Mouse (Mus musculus): ENCODE measurements around the gene Sec16a. TPM values are rescaled to one million over a fixed set of nuclear protein-coding genes. Genes with fewer than 3 reads are reported as not detected.
"Not testable (repeated sequence)": the region's sequence is repeated elsewhere in the genome, so short reads cannot be mapped to it uniquely, and the experiment has no call there.

The Sec16a gene
- polyA plus RNA-seq, 1 experiment from 2014 or later, result 21.4 TPM

DNA sequence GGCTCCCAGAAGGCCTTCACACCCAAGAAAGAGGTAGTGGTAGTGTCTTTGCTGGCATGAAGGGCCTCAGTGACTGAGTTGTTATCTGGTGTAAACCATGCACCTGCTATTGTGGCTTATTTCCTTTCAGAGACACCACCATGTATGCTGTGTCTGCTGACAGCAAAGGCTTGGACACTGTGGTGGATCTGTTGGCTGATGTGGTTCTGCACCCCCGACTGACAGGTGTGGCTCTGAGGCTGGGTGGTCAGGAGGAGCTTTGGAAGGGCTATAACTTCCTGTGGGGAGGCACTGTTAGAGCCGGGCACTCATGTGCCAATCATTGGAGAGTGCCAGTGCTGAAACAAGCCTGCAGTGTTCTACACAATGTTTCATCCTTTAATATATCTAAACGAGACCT, 54.1 kb downstream of the Sec16a start:
- 84% methylated on average over 3 of the region's 3 CpGs for WGBS
- Histone ChIP-seq H3K9me3 (replicated peaks) (no peaks in the 10 kb centered on the region), H3K27ac (replicated peaks) (no peak overlapping the region), H3K27me3 (ENCODE audit: low read depth, poor library complexity, severe bottlenecking) (no peaks in the 10 kb centered on the region), H3K4me1 (peaks cover 28% of the 10 kb centered on the region), H3K4me3 (no peak overlapping the region), H3K36me3 (peaks cover 79% of the 10 kb centered on the region)
- no peak for DNase-seq (ENCODE audit: low spot score)

DNA sequence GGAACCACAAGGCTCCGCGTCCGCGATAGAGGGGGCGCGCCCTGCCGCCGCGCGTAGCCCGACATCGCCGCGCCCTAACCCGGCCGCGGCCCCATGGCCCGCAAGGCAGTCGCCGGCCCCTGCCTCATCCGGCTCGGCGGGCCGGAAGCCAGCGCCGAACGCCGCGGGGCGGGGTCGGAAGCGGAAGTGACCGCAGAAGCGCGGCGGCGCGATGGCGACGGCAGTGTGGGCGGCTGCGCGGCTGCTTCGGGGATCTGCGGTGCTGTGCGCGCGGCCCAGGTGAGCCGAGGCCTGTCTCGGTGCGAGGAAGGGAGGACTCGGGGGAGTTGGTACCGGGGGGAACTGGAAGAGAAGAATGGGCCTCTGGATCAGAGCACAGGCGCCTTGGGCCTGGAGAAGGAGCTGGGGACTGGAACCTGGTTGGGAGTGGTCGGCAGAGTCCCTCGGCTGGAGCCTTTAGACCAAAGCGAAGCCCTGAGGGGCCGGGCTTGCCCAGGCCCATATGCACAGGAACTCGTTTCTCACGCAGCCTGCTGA, 55.8 kb downstream of the Sec16a start, which contains the start of the genes Entr1 and Pmpca:
Gene Entr1, minus strand, starts transcription at position 163 of the 537 bp plus-strand sequence.
Gene Pmpca, plus strand, starts transcription at position 186 of the 537 bp plus-strand sequence.
- H3K27me3 ChIP-seq (ENCODE audit: low read depth, poor library complexity, severe bottlenecking), result no peaks in the 10 kb centered on the region
- WGBS, result under 1% methylated on average over 60 of the region's 60 CpGs
- DNase-seq (ENCODE audit: low spot score), result peak; percentile 82
- peak within 1 kb of the TSS; percentile 74 for H3K4me3 ChIP-seq
- peaks cover 28% of the 10 kb centered on the region for H3K4me1 ChIP-seq
- peaks cover 79% of the 10 kb centered on the region for H3K36me3 ChIP-seq
- H3K27ac ChIP-seq (replicated peaks), result peak within 1 kb of the TSS; percentile 90
- H3K9me3 ChIP-seq (replicated peaks), result no peaks in the 10 kb centered on the region

GRCm38 (mm10) chr2:26388682-26389153, 56.3 kb downstream of the Sec16a start:
- Histone ChIP-seq H3K36me3 (peaks cover 79% of the 10 kb centered on the region), H3K27me3 (ENCODE audit: low read depth, poor library complexity, severe bottlenecking) (no peaks in the 10 kb centered on the region), H3K9me3 (replicated peaks) (no peaks in the 10 kb centered on the region), H3K4me3 (peak overlapping the region; percentile 74), H3K27ac (replicated peaks) (peak overlapping the region; percentile 90), H3K4me1 (peaks cover 28% of the 10 kb centered on the region)
- under 1% methylated on average over 45 of the region's 45 CpGs for WGBS
- no peak for DNase-seq (ENCODE audit: low spot score)

DNA sequence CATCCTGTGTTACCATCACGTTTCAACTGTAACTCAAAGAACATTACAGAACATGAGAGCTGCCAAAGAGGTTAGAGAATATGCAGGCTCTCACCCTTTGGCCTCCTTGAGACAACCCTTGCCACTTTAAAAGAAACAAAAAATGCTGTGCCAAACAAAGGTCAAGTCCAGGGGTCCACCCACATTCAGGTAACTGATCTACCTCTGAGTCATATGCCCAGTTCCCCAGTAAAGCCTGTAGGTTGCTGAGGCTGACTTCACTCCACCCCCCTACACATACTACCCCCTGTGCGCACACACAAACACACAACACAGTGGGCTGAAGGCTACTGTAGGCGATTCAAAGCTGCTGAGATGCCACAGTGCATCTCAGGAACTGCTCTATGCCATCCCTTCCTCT, 57.3 kb downstream of the Sec16a start:
- Histone ChIP-seq H3K27me3 (ENCODE audit: low read depth, poor library complexity, severe bottlenecking) (no peaks in the 10 kb centered on the region), H3K4me1 (peaks cover 28% of the 10 kb centered on the region), H3K27ac (replicated peaks) (no peak overlapping the region), H3K36me3 (peaks cover 79% of the 10 kb centered on the region), H3K9me3 (replicated peaks) (no peaks in the 10 kb centered on the region), H3K4me3 (peak overlapping the region; percentile 74)
- WGBS, result 92% methylated on average over 3 of the region's 3 CpGs
- no peak for DNase-seq (ENCODE audit: low spot score)

GRCm38 (mm10) chr2:26380871-26381270, 64.1 kb downstream of the Sec16a start:
- Histone ChIP-seq H3K36me3 (peaks cover 75% of the 10 kb centered on the region), H3K27ac (replicated peaks) (peak overlapping the region; percentile 83), H3K4me1 (peaks cover 19% of the 10 kb centered on the region), H3K4me3 (peak overlapping the region; percentile 87)
- not testable (repeated sequence) for H3K9me3 ChIP-seq (replicated peaks); H3K27me3 ChIP-seq (ENCODE audit: low read depth, poor library complexity, severe bottlenecking); DNase-seq (ENCODE audit: low spot score)
- 46% methylated on average over 4 of the region's 6 CpGs for WGBS

- peaks cover 19% of the 10 kb centered on the region for H3K4me1 ChIP-seq
- peak within 1 kb of the TSS; percentile 83 for H3K27ac ChIP-seq (replicated peaks)
- peak; percentile 85 for DNase-seq (ENCODE audit: low spot score)
- under 1% methylated on average over 38 of the region's 38 CpGs for WGBS
- H3K36me3 ChIP-seq, result peaks cover 75% of the 10 kb centered on the region
- H3K9me3 ChIP-seq (replicated peaks), result no peaks in the 10 kb centered on the region
- peak within 1 kb of the TSS; percentile 87 for H3K4me3 ChIP-seq
- H3K27me3 ChIP-seq (ENCODE audit: low read depth, poor library complexity, severe bottlenecking), result no peaks in the 10 kb centered on the region
These were observed 64.8 kb downstream of the Sec16a start, which contains the start of gene Snapc4 for GRCm38 (mm10) chr2:26380131-26380771. Gene Snapc4 (minus strand): TSS chr2:26380653.

DNA sequence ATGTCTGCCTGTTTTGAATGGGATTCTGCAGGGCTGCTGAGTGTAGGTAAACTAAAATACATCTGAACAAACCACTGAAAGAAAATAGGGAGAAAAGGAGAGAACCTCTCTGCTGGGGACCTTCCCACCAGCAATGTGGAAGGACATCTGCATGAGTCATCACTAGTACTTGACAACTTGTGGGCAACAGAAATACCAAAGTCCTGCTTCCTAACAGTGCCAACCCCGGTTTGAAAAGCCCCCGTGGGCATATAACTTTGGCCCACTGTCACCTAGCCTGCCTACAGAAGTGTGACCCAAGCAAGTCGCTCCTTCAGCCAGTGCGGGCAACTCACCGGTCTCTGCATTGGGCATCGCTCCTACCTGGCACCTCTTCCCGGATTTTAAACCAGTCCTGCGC, 72.6 kb downstream of the Sec16a start:
- Histone ChIP-seq H3K36me3 (peaks cover 100% of the 10 kb centered on the region), H3K4me3 (no peak overlapping the region), H3K4me1 (no peaks in the 10 kb centered on the region), H3K9me3 (replicated peaks) (no peaks in the 10 kb centered on the region), H3K27me3 (ENCODE audit: low read depth, poor library complexity, severe bottlenecking) (no peaks in the 10 kb centered on the region), H3K27ac (replicated peaks) (no peak overlapping the region)
- WGBS, result 97% methylated on average over 8 of the region's 8 CpGs
- no peak for DNase-seq (ENCODE audit: low spot score)

DNA sequence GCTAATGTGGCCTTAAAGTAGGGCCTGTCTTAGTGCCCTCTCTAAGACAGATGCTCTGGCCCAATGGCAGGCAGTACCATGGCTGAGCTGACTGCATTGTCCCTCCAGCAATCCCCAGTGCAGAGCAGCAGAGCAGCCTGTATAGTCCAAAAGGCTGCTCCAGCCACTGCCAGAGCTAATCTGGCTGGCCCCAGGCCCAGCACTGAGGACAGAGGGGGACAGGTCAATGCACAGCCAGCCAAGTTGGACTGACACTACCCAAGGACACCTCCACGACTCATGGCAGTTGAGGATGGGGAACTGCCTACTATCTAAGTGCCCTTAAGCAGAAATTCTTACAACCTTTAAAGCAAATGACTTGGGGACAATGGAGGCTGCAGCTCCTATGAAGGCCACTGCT, 76.4 kb downstream of the Sec16a start:
- no peaks in the 10 kb centered on the region for H3K4me1 ChIP-seq
- H3K27ac ChIP-seq (replicated peaks), result no peak overlapping the region
- no peaks in the 10 kb centered on the region for H3K9me3 ChIP-seq (replicated peaks)
- H3K36me3 ChIP-seq, result peaks cover 100% of the 10 kb centered on the region
- H3K27me3 ChIP-seq (ENCODE audit: low read depth, poor library complexity, severe bottlenecking), result no peaks in the 10 kb centered on the region
- H3K4me3 ChIP-seq, result no peak overlapping the region
- WGBS, result 84% methylated on average over 1 of the region's 1 CpGs
- no peak for DNase-seq (ENCODE audit: low spot score)

- H3K9me3 ChIP-seq (replicated peaks), result no peaks in the 10 kb centered on the region
- H3K4me3 ChIP-seq, result no peak overlapping the region
- H3K4me1 ChIP-seq, result no peaks in the 10 kb centered on the region
- H3K36me3 ChIP-seq, result peaks cover 100% of the 10 kb centered on the region
- H3K27ac ChIP-seq (replicated peaks), result no peak overlapping the region
- 91% methylated on average over 6 of the region's 6 CpGs for WGBS
- no peak for DNase-seq (ENCODE audit: low spot score)
- H3K27me3 ChIP-seq (ENCODE audit: low read depth, poor library complexity, severe bottlenecking), result no peaks in the 10 kb centered on the region
These were observed 77.1 kb downstream of the Sec16a start for GRCm38 (mm10) chr2:26367911-26368310.

GRCm38 (mm10) chr2:26364738-26365465, 80.1 kb downstream of the Sec16a start:
- H3K27ac ChIP-seq (replicated peaks), result no peak overlapping the region
- H3K9me3 ChIP-seq (replicated peaks), result no peaks in the 10 kb centered on the region
- peaks cover 79% of the 10 kb centered on the region for H3K36me3 ChIP-seq
- no peak for DNase-seq (ENCODE audit: low spot score)
- WGBS, result 89% methylated on average over 10 of the region's 10 CpGs
- no peaks in the 10 kb centered on the region for H3K27me3 ChIP-seq (ENCODE audit: low read depth, poor library complexity, severe bottlenecking)
- H3K4me3 ChIP-seq, result no peak overlapping the region
- no peaks in the 10 kb centered on the region for H3K4me1 ChIP-seq

GRCm38 (mm10) chr2:26363481-26363880, 81.5 kb downstream of the Sec16a start:
- no peak for DNase-seq (ENCODE audit: low spot score)
- Histone ChIP-seq H3K36me3 (peaks cover 64% of the 10 kb centered on the region), H3K4me3 (no peak overlapping the region), H3K27ac (replicated peaks) (no peak overlapping the region), H3K27me3 (ENCODE audit: low read depth, poor library complexity, severe bottlenecking) (no peaks in the 10 kb centered on the region), H3K9me3 (replicated peaks) (no peaks in the 10 kb centered on the region), H3K4me1 (no peaks in the 10 kb centered on the region)
- WGBS, result 85% methylated on average over 5 of the region's 5 CpGs

- no peaks in the 10 kb centered on the region for H3K27me3 ChIP-seq (ENCODE audit: low read depth, poor library complexity, severe bottlenecking)
- H3K4me3 ChIP-seq, result no peak overlapping the region
- H3K4me1 ChIP-seq, result no peaks in the 10 kb centered on the region
- H3K36me3 ChIP-seq, result peaks cover 60% of the 10 kb centered on the region
- no peak for DNase-seq (ENCODE audit: low spot score)
- WGBS, result 85% methylated on average over 5 of the region's 5 CpGs
- no peaks in the 10 kb centered on the region for H3K9me3 ChIP-seq (replicated peaks)
- H3K27ac ChIP-seq (replicated peaks), result no peak overlapping the region
These were observed 82.0 kb downstream of the Sec16a start for GRCm38 (mm10) chr2:26362991-26363390.

DNA sequence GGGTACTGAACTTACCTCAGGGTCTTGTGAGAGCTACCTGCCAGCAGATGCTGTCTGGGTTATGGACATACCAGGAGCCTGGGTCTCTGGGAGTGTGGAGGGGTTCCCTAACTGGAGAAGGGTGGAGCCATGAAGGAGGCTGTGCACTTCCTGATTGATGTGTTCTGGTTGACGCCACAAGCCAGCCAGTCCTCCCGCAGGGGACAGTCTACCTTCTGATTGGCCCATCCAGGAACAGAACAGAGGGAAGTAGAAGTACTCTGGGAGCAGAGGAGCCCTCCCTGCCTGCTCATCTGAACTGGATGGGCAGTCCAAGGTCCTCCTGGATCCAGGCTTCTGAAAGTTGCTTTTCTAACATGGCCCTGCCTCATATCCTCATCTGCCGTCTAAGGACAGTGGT, 84.2 kb downstream of the Sec16a start, which contains the start of gene Card9:
Gene Card9, minus strand, starts transcription at position 147 of the 400 bp plus-strand sequence.
- Histone ChIP-seq H3K4me3 (no peak within 1 kb of the TSS), H3K9me3 (replicated peaks) (no peaks in the 10 kb centered on the region), H3K27me3 (ENCODE audit: low read depth, poor library complexity, severe bottlenecking) (no peaks in the 10 kb centered on the region), H3K36me3 (peaks cover 37% of the 10 kb centered on the region), H3K27ac (replicated peaks) (no peak within 1 kb of the TSS), H3K4me1 (0 out of 2 replicates have a peak, but pooled peaks cover 6% of the 10 kb centered on the region)
- WGBS, result 62% methylated on average over 3 of the region's 3 CpGs
- no peak for DNase-seq (ENCODE audit: low spot score)
